Mouse (Mus musculus) kidney, embryonic 15.5 days (tissue): ENCODE data around the gene Gpr171. TPM values are rescaled to one million over a fixed set of nuclear protein-coding genes. Genes with fewer than 3 reads are reported as not detected.
"Not testable (repeated sequence)": the region's sequence is repeated elsewhere in the genome, so short reads cannot be mapped to it uniquely, and the experiment has no call there.

Source experiments
- ATAC-seq: fragments of 200-750 bp; cut with Nextera tagmentation; replicated peaks from 2 replicates; pipeline ENCODE4 v1.8.0; 2017; ENCODE audit warnings: moderate TSS enrichment; ENCODE audit not compliant: low FRiP score
- H3K27ac ChIP-seq: fragments of 300-500 bp; sonication (generic); 2 replicates; pipeline ENCODE4 v1.5.1; 2015; ENCODE audit warnings: mild to moderate bottlenecking, inconsistent platforms
- H3K27me3 ChIP-seq: fragments of 300-500 bp; sonication (generic); 2 replicates; pipeline ENCODE4 v1.6.1; 2015; ENCODE audit warnings: inconsistent platforms
- H3K36me3 ChIP-seq: fragments of 300-500 bp; sonication (generic); 2 replicates; pipeline ENCODE4 v1.6.1; 2015; ENCODE audit warnings: inconsistent platforms
- H3K4me1 ChIP-seq: fragments of 300-500 bp; sonication (generic); 2 replicates; pipeline ENCODE4 v1.6.1; 2015; ENCODE audit warnings: inconsistent platforms
- H3K4me2 ChIP-seq: fragments of 300-500 bp; sonication (generic); 2 replicates; pipeline ENCODE4 v1.6.1; 2015; ENCODE audit warnings: moderate library complexity, mild to moderate bottlenecking, inconsistent platforms
- H3K4me3 ChIP-seq: fragments of 300-500 bp; sonication (generic); replicated peaks from 2 replicates; pipeline ENCODE4 v1.5.1; 2015; ENCODE audit warnings: mild to moderate bottlenecking, inconsistent platforms
- H3K9ac ChIP-seq: fragments of 300-500 bp; sonication (generic); 2 replicates; pipeline ENCODE4 v1.6.1; 2015; ENCODE audit warnings: mild to moderate bottlenecking, inconsistent platforms
- H3K9me3 ChIP-seq: fragments of 300-500 bp; sonication (generic); replicated peaks from 2 replicates; pipeline ENCODE4 v1.6.1; 2016; ENCODE audit warnings: inconsistent platforms
- WGBS: fragments of 180-500 bp; shearing (Covaris S2); methylation state at CpG from one replicate; pipeline ENCODE4 v1.1.7; 2015; ENCODE audit warnings: mixed read lengths; 5-methylcytosine and 5-hydroxymethylcytosine counted together
- polyA plus RNA-seq: library from polyadenylated mRNA; unstranded; fragments of >200 nt; fragmentation: Nextera tagmentation; extraction: Ambion mirVana; gene quantifications from 2 replicates; pipeline ENCODE4 v1.2.1, GENCODE M21; 2015

Gene Gpr171
- polyA plus RNA-seq, 1 experiment from 2014 or later = 1.0 TPM

DNA sequence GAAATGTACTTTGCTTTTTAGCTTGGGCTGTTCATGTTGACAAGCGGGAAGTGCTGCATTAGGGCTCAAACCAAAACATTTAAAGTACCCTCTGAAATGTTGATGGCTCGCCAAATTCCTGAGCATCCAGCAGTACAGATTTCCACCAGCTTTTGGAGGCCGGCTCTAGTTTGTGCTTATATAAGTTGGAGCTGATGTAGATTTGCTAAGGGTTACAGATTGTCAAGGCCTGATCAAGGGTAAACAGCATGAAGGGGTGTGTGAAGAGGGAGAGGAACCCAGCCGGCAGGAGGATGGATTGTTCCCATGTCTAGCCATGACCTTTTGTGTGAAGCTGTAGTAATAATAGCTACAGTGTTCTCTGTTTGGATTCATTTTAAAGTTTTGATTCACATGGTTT is 29.5 kb upstream of the Gpr171 start:
- no peak overlapping the region for H3K4me2 ChIP-seq
- H3K4me1 ChIP-seq = 0 out of 2 replicates have a peak, but pooled peaks cover 5% of the 10 kb centered on the region
- H3K9ac ChIP-seq = no peak overlapping the region
- no peaks in the 10 kb centered on the region for H3K9me3 ChIP-seq
- WGBS = 60% methylated on average over 4 of the region's 4 CpGs
- no peak for ATAC-seq
- no peaks in the 10 kb centered on the region for H3K27me3 ChIP-seq
- H3K27ac ChIP-seq = no peak overlapping the region
- no peaks in the 10 kb centered on the region for H3K36me3 ChIP-seq
- H3K4me3 ChIP-seq = no peak overlapping the region

DNA sequence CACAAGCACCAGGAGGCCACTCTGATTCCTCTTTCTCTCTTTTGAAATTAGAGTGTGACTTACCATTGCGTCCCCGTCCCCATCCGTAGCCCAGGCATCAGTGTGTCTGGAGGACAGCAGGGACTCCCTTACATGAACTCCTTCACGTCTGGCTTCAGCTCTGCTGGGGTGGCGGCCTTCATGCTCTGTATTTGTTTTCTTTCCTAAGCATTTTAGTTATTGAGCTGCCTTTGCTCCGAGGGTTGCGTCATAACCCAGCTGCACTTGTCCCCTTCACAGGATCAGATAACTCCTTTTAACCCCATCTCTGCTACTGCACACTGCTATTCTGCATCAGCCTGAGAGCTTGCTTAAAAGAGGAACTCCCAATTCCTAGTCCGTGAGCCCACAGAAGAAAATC is 28.8 kb upstream of the Gpr171 start:
- no peak overlapping the region for H3K9ac ChIP-seq
- H3K27ac ChIP-seq = no peak overlapping the region
- ATAC-seq = no peak

DNA sequence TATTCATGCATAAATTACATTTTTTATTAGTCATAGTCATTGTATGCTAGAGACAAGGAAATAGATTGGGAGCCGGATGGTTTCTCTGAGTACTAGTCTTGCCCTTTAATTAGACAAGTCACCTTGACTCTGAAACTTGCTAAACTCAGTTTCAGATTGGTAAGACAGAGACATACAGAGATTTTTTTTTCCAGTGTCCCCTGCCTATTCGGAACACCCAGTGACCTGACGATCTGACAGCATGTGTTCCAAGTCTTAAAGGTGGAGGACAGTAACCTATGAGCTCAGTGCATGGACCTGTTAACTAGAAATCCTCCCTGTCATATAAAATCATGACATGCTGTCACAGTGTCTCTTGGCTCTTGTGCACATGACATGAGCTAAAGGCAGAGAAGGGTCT is 27.9 kb upstream of the Gpr171 start:
- 78% methylated on average over 3 of the region's 3 CpGs for WGBS
- H3K4me3 ChIP-seq = no peak overlapping the region
- no peak overlapping the region for H3K9ac ChIP-seq
- no peak for ATAC-seq
- H3K27me3 ChIP-seq = no peaks in the 10 kb centered on the region
- no peak overlapping the region for H3K27ac ChIP-seq
- no peaks in the 10 kb centered on the region for H3K9me3 ChIP-seq
- peaks cover 5% of the 10 kb centered on the region; the same call in 1 of the 2 replicates for H3K4me1 ChIP-seq
- no peak overlapping the region for H3K4me2 ChIP-seq
- no peaks in the 10 kb centered on the region for H3K36me3 ChIP-seq

More for the DNA sequence above, 28.8 kb upstream of the Gpr171 start:
- H3K4me3 ChIP-seq = no peak overlapping the region
- WGBS = 35% methylated on average over 8 of the region's 8 CpGs
- no peaks in the 10 kb centered on the region for H3K9me3 ChIP-seq
- no peaks in the 10 kb centered on the region for H3K36me3 ChIP-seq
- H3K27me3 ChIP-seq = no peaks in the 10 kb centered on the region
- peaks cover 5% of the 10 kb centered on the region; the same call in 1 of the 2 replicates for H3K4me1 ChIP-seq
- no peak overlapping the region for H3K4me2 ChIP-seq

DNA sequence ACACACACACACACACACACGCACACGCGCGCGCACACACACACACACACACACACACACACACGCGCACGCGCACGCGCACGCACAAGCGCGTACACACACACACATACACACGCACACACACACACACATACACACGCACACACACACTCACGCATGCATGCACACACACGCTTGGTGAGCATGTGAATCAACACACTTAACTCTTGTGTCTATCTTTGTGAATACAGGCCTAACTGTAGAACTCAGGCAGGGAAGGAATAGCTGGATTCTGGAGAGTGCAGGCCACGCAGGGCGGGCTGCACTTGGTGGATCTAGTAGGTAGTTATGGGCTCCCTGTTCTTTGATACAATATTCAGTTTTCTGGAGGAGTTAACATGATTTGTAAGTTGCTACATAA is 27.1 kb upstream of the Gpr171 start:
- no peak overlapping the region for H3K27ac ChIP-seq
- no peak overlapping the region for H3K4me2 ChIP-seq
- no peak for ATAC-seq
- no peaks in the 10 kb centered on the region for H3K9me3 ChIP-seq
- peaks cover 5% of the 10 kb centered on the region; the same call in 1 of the 2 replicates for H3K4me1 ChIP-seq
- 84% methylated on average over 20 of the region's 20 CpGs for WGBS
- H3K27me3 ChIP-seq = no peaks in the 10 kb centered on the region
- no peak overlapping the region for H3K4me3 ChIP-seq
- H3K36me3 ChIP-seq = no peaks in the 10 kb centered on the region
- H3K9ac ChIP-seq = no peak overlapping the region

DNA sequence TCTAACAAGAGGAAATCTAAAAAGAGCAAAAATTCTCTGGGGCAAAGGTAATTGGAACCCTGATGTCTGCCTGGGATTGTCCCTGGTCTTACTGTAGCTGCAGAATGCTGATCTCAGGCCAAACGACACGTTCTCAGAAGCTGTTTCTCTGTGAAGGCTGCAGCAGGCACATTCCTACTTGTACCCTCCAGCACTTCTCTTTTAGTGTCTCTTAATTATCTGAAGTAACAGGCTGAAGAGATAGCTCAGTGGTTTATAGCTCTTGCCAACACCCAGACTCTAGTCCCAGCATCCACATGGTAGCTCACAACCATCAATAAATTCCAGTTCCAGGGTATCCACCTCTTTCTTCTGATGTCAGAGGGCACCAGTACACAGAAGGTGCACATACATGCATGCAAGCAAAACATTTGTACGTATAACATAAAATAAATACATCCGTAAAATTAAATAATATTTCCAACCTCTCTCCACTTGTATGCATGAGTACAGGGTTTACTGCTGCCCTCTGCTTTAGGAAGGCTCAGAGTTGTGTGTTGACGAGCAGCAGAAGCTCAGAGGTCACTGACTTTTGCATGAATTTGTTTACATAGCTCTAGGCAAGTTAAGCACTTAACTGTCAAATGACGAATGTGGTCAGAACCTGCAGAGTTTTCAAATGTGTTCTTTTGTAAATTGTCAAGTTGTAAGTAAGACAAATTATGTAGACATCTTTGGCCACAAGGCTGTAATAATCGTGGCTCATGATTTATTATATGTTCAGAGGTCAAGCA is 24.3 kb upstream of the Gpr171 start:
- Histone ChIP-seq H3K27me3 (no peaks in the 10 kb centered on the region), H3K4me3 (no peak overlapping the region), H3K4me1 (peaks cover 10% of the 10 kb centered on the region), H3K9me3 (no peaks in the 10 kb centered on the region), H3K36me3 (no peaks in the 10 kb centered on the region), H3K27ac (no peak overlapping the region), H3K9ac (no peak overlapping the region), H3K4me2 (no peak overlapping the region)
- 36% methylated on average over 7 of the region's 7 CpGs for WGBS
- ATAC-seq = no peak

DNA sequence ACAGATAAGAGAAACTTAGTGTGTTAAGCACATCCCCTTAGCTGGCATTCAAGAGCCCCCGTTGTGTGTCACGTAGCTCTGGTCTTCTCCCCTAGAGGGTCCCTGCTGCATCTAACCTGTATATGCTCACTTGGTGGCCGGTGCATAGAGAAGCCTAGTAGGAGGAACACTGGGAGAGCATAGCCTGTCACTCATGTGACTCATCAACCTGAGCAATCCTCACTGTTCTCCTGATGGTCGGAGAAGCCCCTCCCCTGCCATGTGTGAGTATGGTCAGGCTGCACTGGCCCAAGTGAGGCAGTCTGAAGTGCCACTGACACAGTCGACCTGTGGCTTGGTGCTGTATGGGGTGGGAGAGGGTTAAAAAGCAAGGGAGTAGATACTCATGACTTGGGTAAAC is 23.4 kb upstream of the Gpr171 start:
- H3K27ac ChIP-seq = no peak overlapping the region
- no peak for ATAC-seq

DNA sequence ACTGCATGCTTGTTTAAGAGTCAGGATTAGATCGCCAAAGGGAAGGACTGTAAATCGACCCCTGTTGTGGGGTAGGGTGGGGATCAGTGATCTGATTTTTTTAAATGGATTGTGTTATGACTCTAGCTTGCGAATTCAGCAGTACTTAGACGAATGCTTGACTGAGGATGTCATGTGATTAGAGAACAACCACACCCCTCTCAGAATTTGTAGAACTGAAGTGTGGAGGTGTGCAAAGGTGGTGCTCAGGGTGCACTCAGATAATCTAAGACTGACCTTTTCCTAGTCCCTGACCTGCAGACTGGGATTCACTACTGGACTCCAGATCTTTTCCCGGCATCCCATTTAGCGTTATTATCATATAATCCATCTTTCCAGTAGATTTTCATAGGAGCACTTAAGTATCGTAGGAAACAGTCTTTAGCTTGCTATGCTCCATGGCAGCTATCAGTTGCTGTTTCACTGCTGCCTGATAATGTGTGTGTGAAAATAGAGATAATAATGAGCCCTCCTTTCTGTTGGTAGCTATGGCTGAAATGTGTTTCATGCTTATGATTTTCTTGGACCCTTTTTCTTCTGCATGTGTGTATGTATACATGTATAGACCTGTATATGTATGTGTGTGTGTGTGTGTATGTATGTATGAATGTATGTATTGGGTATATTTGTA is 20.3 kb upstream of the Gpr171 start:
- Histone ChIP-seq H3K36me3 (no peaks in the 10 kb centered on the region), H3K27me3 (no peaks in the 10 kb centered on the region), H3K4me3 (no peak overlapping the region), H3K27ac (no peak overlapping the region), H3K9me3 (no peaks in the 10 kb centered on the region), H3K9ac (no peak overlapping the region), H3K4me2 (no peak overlapping the region), H3K4me1 (peaks cover 5% of the 10 kb centered on the region)
- ATAC-seq = no peak
- 65% methylated on average over 7 of the region's 7 CpGs for WGBS

More for the DNA sequence above, 23.4 kb upstream of the Gpr171 start:
- WGBS = 65% methylated on average over 5 of the region's 5 CpGs
- no peaks in the 10 kb centered on the region for H3K36me3 ChIP-seq
- no peaks in the 10 kb centered on the region for H3K9me3 ChIP-seq
- peaks cover 5% of the 10 kb centered on the region for H3K4me1 ChIP-seq
- no peak overlapping the region for H3K4me3 ChIP-seq
- no peaks in the 10 kb centered on the region for H3K27me3 ChIP-seq
- no peak overlapping the region for H3K4me2 ChIP-seq
- no peak overlapping the region for H3K9ac ChIP-seq

DNA sequence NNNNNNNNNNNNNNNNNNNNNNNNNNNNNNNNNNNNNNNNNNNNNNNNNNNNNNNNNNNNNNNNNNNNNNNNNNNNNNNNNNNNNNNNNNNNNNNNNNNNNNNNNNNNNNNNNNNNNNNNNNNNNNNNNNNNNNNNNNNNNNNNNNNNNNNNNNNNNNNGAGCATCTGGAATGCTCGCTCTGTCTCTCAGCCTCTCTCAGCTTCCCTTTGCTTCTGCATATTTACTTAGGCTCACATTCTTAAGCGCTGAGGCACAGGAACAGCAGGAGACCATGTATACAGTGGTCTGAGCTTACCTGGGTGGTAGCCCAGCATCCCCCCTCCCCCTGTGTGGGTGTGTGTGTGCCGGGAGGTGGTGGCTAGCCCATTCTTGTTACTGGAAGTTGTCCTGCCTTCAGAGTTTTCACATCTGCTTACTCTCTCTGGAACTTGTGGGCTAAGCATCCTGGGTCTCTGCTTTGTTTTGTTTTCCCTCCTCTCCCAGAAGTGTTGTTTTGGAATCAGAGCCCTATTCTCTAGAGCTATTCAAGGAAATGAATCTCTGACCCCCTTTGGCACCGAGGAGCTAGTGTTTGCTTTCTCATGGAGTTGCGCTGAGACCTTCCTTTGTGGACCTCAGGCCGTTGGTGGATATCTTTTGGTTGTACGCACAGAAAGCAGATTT is 19.6 kb upstream of the Gpr171 start:
- Histone ChIP-seq H3K4me1 (peaks cover 5% of the 10 kb centered on the region), H3K9ac (no peak overlapping the region), H3K4me2 (0 out of 2 replicates have a peak overlapping the region, but pooled peaks have one; percentile 7), H3K27me3 (no peaks in the 10 kb centered on the region), H3K4me3 (no peak overlapping the region), H3K9me3 (no peaks in the 10 kb centered on the region), H3K27ac (no peak overlapping the region), H3K36me3 (no peaks in the 10 kb centered on the region)
- WGBS = 41% methylated on average over 7 of the region's 7 CpGs
- peak; percentile 60 for ATAC-seq

DNA sequence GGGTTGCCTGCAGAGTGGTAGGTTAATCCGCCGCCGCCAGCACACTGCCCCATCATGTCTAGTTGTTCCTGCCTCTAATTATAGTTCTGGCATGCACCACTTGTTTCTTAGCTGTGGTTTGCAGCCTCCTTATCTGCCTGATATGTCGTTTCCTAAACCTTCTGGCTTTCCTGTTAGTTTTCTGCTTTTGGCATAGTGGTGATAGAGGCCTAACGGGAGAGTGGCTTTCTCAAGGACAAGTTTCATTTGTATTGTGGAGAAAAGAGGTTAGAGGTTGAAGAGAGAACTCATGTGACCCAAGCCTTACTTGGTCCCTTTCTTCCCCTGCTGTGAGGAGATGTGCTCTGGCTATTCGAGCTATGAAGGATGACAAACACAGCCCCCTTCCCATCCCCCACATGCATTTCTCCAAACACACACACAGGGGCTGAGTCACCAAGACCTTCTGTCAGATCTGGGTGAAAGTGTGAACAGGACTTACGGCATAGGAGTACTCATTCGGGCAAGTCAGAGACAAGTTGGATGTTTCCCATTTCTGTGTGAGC is 12.4 kb upstream of the Gpr171 start:
- Histone ChIP-seq H3K27me3 (no peaks in the 10 kb centered on the region), H3K36me3 (0 out of 2 replicates have a peak, but pooled peaks cover 3% of the 10 kb centered on the region), H3K4me1 (no peaks in the 10 kb centered on the region), H3K4me2 (no peak overlapping the region), H3K9ac (no peak overlapping the region), H3K4me3 (no peak overlapping the region), H3K27ac (no peak overlapping the region), H3K9me3 (no peaks in the 10 kb centered on the region)
- WGBS = 74% methylated on average over 8 of the region's 8 CpGs
- no peak for ATAC-seq

DNA sequence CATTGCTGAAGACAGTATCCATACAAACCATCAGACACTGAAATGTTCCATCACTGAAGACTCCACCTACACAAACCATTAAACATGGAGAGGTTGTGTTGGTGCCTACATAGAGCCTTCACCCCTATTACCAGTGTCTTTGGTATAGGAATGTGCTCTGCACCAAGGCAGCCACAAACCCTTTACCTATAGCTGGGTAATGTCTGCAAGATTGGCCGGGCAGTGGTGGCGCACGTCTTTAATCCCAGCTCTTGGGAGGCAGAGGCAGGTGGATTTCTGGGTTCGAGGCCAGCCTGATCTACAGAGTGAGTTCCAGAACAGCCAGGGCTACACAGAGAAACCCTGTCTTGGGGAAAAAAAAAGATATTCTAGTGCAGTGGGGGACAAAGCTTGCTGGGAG is 11.7 kb upstream of the Gpr171 start:
- H3K9me3 ChIP-seq, H3K27ac ChIP-seq, H3K4me1 ChIP-seq, H3K4me3 ChIP-seq, ATAC-seq, H3K9ac ChIP-seq, H3K27me3 ChIP-seq, H3K36me3 ChIP-seq, H3K4me2 ChIP-seq: not testable (repeated sequence)
- 91% methylated on average over 4 of the region's 4 CpGs for WGBS

DNA sequence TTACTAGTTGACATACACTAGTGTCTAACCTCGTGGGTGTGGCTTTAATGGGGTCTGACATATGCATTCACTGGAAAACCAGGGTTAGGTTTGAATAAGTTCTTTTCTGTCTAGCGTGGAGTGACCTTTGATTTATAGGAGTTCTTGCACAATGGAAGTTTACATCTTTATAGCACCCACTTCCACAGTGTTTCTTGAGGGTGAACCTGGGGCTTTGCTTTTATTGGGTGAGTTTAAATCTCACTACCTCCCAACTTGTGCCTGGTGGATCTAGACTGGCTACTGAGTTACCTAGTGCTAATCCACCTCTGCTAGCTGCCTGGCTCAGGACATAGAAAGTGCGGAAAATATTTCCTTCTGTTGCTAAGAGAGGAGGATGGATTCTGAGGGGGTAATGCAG is 10.3 kb upstream of the Gpr171 start:
- Histone ChIP-seq H3K27me3 (no peaks in the 10 kb centered on the region), H3K36me3 (0 out of 2 replicates have a peak, but pooled peaks cover 3% of the 10 kb centered on the region), H3K9ac (no peak overlapping the region), H3K27ac (no peak overlapping the region), H3K9me3 (no peaks in the 10 kb centered on the region), H3K4me3 (no peak overlapping the region), H3K4me1 (no peaks in the 10 kb centered on the region), H3K4me2 (no peak overlapping the region)
- 68% methylated on average over 3 of the region's 3 CpGs for WGBS
- no peak for ATAC-seq

DNA sequence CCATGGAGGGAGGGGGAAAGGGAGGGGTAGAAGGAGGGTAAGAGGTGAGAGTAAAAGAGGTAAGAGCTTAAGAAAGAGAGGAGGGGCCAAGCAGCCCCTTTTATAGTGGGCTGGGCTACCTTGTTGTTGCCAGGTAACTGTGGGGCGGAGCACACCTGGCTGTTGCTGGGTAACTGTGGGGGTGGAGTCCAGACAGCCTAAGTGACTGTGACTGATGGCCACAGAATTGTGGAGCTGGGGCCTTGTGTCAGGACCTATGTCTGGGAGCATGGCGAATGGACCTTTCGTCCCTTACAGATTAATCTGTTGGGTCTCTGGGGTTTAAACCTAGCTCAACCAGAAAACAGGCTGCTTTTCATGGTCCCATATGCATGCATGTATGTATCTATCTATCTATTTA is 8.2 kb upstream of the Gpr171 start:
- H3K9me3 ChIP-seq, H3K4me2 ChIP-seq, H3K4me3 ChIP-seq, H3K27ac ChIP-seq, H3K36me3 ChIP-seq, H3K27me3 ChIP-seq, H3K4me1 ChIP-seq, ATAC-seq, H3K9ac ChIP-seq: not testable (repeated sequence)
- WGBS = 89% methylated on average over 3 of the region's 3 CpGs
